Mouse (Mus musculus) hindbrain, embryonic 13.5 days (tissue): ENCODE data around the gene Esrrb. TPM values are rescaled to one million over a fixed set of nuclear protein-coding genes. Genes with fewer than 3 reads are reported as not detected.

Experiments used
- ATAC-seq: fragments of 200-750 bp; cut with Nextera tagmentation; 2 replicates; pipeline ENCODE4 v1.8.0; 2017; ENCODE audit warnings: moderate TSS enrichment; ENCODE audit not compliant: low FRiP score
- H3K27ac ChIP-seq: fragments of 300-500 bp; sonication (generic); 2 replicates; pipeline ENCODE4 v1.5.1; 2015; ENCODE audit warnings: inconsistent platforms, mild to moderate bottlenecking, moderate library complexity
- H3K27me3 ChIP-seq: fragments of 300-500 bp; sonication (generic); 2 replicates; pipeline ENCODE4 v1.6.1; 2015; ENCODE audit warnings: mild to moderate bottlenecking, inconsistent platforms
- H3K36me3 ChIP-seq: fragments of 300-500 bp; sonication (generic); 2 replicates; pipeline ENCODE4 v1.6.1; 2015; ENCODE audit warnings: mild to moderate bottlenecking, inconsistent platforms
- H3K4me1 ChIP-seq: fragments of 300-500 bp; sonication (generic); replicated peaks from 2 replicates; pipeline ENCODE4 v1.6.1; 2015; ENCODE audit warnings: inconsistent platforms
- H3K4me2 ChIP-seq: fragments of 300-500 bp; sonication (generic); 2 replicates; pipeline ENCODE4 v1.6.1; 2015; ENCODE audit warnings: inconsistent platforms, mild to moderate bottlenecking, moderate library complexity
- H3K4me3 ChIP-seq: fragments of 300-500 bp; sonication (generic); 2 replicates; pipeline ENCODE4 v1.5.1; 2015; ENCODE audit warnings: mild to moderate bottlenecking, inconsistent platforms
- H3K9ac ChIP-seq: fragments of 300-500 bp; sonication (generic); 2 replicates; pipeline ENCODE4 v1.6.1; 2015; ENCODE audit warnings: mild to moderate bottlenecking, inconsistent platforms
- H3K9me3 ChIP-seq: fragments of 300-500 bp; sonication (generic); 2 replicates; pipeline ENCODE4 v1.6.1; 2016; ENCODE audit warnings: inconsistent platforms
- WGBS: fragments of 180-500 bp; shearing (Covaris S2); methylation state at CpG from one replicate; pipeline ENCODE4 v1.1.7; 2015; 5-methylcytosine and 5-hydroxymethylcytosine counted together
- polyA plus RNA-seq: library from polyadenylated mRNA; unstranded; fragments of >200 nt; fragmentation: Nextera tagmentation; extraction: Ambion mirVana; gene quantifications from 2 replicates; pipeline ENCODE4 v1.2.1, GENCODE M21; 2015

Gene Esrrb
- polyA plus RNA-seq, 1 experiment from 2014 or later: 6.7 TPM

GRCm38 (mm10) chr12:86547808-86548207 lies 186.9 kb downstream of the Esrrb start:
- no peak for ATAC-seq
- Histone ChIP-seq H3K27ac (no peak overlapping the region), H3K27me3 (no peaks in the 10 kb centered on the region), H3K36me3 (no peaks in the 10 kb centered on the region), H3K4me1 (0 out of 2 replicates have a peak, but pooled peaks cover 3% of the 10 kb centered on the region), H3K4me2 (no peak overlapping the region), H3K9me3 (no peaks in the 10 kb centered on the region), H3K9ac (no peak overlapping the region), H3K4me3 (no peak overlapping the region)
- WGBS: 36% methylated on average over 8 of the region's 8 CpGs

DNA sequence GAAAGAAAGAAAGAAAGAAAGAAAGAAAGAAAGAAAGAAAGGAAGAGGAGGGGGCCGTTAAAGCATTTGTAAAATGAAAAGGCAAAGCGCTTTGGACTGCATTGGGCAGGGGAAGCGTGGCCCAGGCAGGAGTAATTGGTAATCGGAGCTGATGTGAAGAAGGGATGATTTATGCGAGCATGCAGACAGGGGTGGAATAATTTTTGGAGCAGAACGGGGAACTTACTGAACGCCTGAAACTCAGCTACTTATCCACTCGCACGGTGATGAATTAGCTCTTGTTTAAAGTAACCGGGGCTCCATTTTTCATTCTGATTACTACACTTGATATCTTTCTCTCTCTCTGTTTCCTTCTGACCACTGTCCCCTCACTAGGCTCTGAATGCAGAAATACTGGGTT lies 192.1 kb downstream of the Esrrb start:
- Histone ChIP-seq H3K9ac (no peak overlapping the region), H3K27me3 (no peaks in the 10 kb centered on the region), H3K4me1 (0 out of 2 replicates have a peak, but pooled peaks cover 14% of the 10 kb centered on the region), H3K9me3 (no peaks in the 10 kb centered on the region), H3K4me3 (no peak overlapping the region), H3K4me2 (no peak overlapping the region), H3K36me3 (no peaks in the 10 kb centered on the region), H3K27ac (0 out of 2 replicates have a peak overlapping the region, but pooled peaks have one; percentile 18)
- 47% methylated on average over 10 of the region's 10 CpGs for WGBS
- no peak for ATAC-seq

GRCm38 (mm10) chr12:86556796-86557517 lies 196.0 kb downstream of the Esrrb start:
- no peaks in the 10 kb centered on the region for H3K9me3 ChIP-seq
- no peak for ATAC-seq

GRCm38 (mm10) chr12:86558889-86559288 lies 198.0 kb downstream of the Esrrb start:
- Histone ChIP-seq H3K4me3 (no peak overlapping the region), H3K27ac (no peak overlapping the region), H3K9me3 (no peaks in the 10 kb centered on the region), H3K36me3 (no peaks in the 10 kb centered on the region), H3K4me1 (0 out of 2 replicates have a peak, but pooled peaks cover 6% of the 10 kb centered on the region), H3K9ac (no peak overlapping the region), H3K27me3 (peaks cover 4% of the 10 kb centered on the region; the same call in 1 of the 2 replicates), H3K4me2 (no peak overlapping the region)
- no peak for ATAC-seq
- WGBS: 90% methylated on average over 9 of the region's 9 CpGs

More at GRCm38 (mm10) chr12:86556796-86557517, 196.0 kb downstream of the Esrrb start:
- no peak overlapping the region for H3K4me3 ChIP-seq
- H3K4me1 ChIP-seq: 0 out of 2 replicates have a peak, but pooled peaks cover 14% of the 10 kb centered on the region
- WGBS: 47% methylated on average over 10 of the region's 10 CpGs
- no peak overlapping the region for H3K27ac ChIP-seq
- H3K4me2 ChIP-seq: no peak overlapping the region
- H3K9ac ChIP-seq: no peak overlapping the region
- no peaks in the 10 kb centered on the region for H3K36me3 ChIP-seq
- peaks cover 4% of the 10 kb centered on the region; the same call in 1 of the 2 replicates for H3K27me3 ChIP-seq

DNA sequence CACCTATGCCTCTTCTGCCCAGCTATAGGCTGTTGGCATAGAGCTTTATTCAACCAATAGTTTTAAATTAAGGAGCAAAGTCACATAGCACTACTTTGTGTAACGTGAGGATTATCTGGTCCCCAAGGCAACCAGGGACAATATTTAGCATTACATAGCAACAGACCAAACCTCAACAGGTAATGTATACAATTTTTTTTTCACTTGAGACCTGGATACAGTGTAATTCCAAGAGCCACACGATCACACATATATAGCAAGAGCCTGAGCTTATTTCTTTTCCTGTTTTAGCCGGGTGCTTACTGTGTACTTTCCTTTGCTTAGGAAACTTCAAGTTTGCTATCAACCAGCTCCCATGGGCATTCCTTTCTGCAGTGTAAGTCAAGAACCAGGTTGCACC lies 201.8 kb downstream of the Esrrb start:
- WGBS: 79% methylated on average over 3 of the region's 3 CpGs
- ATAC-seq: no peak
- Histone ChIP-seq H3K9me3 (no peaks in the 10 kb centered on the region), H3K4me3 (no peak overlapping the region), H3K27ac (no peak overlapping the region), H3K9ac (no peak overlapping the region), H3K4me2 (no peak overlapping the region), H3K4me1 (0 out of 2 replicates have a peak, but pooled peaks cover 3% of the 10 kb centered on the region), H3K36me3 (no peaks in the 10 kb centered on the region), H3K27me3 (peaks cover 4% of the 10 kb centered on the region; the same call in 1 of the 2 replicates)

GRCm38 (mm10) chr12:86565996-86566395 lies 205.1 kb downstream of the Esrrb start:
- WGBS: 83% methylated on average over 5 of the region's 5 CpGs
- H3K27ac ChIP-seq: no peak overlapping the region
- H3K36me3 ChIP-seq: no peaks in the 10 kb centered on the region
- ATAC-seq: no peak
- H3K4me2 ChIP-seq: no peak overlapping the region
- 0 out of 2 replicates have a peak, but pooled peaks cover 7% of the 10 kb centered on the region for H3K4me1 ChIP-seq
- no peak overlapping the region for H3K4me3 ChIP-seq
- H3K27me3 ChIP-seq: peaks cover 3% of the 10 kb centered on the region; the same call in 1 of the 2 replicates
- H3K9ac ChIP-seq: no peak overlapping the region
- no peaks in the 10 kb centered on the region for H3K9me3 ChIP-seq

Other genes starting within 250 kb of the Esrrb start
- gene Gpatch2l, start 119.3 kb upstream of the Esrrb start, polyA plus RNA-seq: 26.2 and 27.6 TPM in 2 replicates